Mouse (Mus musculus): ENCODE measurements around the gene Glod5.

The Glod5 gene

DNA sequence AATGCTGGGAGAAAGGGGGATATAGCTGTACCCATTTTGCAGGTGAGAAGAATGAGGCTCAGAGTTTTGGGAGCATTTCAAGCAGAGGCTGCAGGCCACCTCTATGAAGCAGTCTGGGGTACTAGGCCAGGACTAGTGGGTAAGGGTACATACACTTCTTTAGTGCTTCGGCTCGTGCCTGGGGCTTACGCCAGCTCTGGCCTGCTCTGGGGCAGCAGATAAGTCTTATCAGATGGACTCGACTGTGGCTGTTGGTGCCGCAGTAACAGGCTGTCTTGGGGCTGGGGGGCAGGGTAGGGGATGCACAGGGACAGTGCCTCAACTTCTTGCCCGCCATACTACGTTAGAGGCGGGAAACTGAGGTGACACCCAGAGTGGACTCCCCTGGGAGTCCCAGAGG lies 50.1 kb downstream of the Glod5 start:
- peak; percentile 26 for DNase-seq (ENCODE audit: low spot score in 2 of 2)

GRCm38 (mm10) chrX:7967596-7968201 lies 50.6 kb downstream of the Glod5 start:
- DNase-seq (ENCODE audit: low spot score in 2 of 2) = peak; percentile 46 to 56

GRCm38 (mm10) chrX:7966161-7966560 lies 52.1 kb downstream of the Glod5 start:
- no peak for DNase-seq (ENCODE audit: low spot score in 2 of 2)

- DNase-seq (ENCODE audit: low spot score in 2 of 2) = peak in 1 of 2 experiments; percentile 6
Observed at GRCm38 (mm10) chrX:7963829-7964626, 54.3 kb downstream of the Glod5 start.

DNA sequence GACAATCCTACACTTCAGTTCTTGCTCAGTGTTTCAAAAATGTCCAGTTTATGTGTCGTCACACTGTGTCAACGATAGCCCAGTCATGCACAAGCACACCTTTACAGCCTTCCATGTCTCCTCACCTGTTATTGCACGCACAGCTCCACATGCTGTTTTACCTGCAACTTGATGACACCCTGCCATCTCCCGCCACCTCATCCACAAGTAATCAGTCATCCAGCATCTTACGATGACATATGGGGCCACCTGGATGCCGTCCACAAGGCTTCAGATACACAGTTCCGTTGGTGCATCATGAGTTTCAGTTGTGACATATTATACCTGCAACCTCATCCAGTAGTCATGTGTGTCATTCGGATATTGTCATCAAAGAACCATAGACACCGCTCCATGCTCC lies 59.4 kb downstream of the Glod5 start:
- DNase-seq (ENCODE audit: low spot score in 2 of 2) = no peak

Measured in spleen, postnatal 36 days (tissue).